Mouse (Mus musculus): ENCODE data around the gene Gm17409. TPM values are rescaled to one million over a fixed set of nuclear protein-coding genes. Genes with fewer than 3 reads are reported as not detected.

Gm17409 gene
- total and polyA plus RNA-seq, 3 experiments: not detected

DNA sequence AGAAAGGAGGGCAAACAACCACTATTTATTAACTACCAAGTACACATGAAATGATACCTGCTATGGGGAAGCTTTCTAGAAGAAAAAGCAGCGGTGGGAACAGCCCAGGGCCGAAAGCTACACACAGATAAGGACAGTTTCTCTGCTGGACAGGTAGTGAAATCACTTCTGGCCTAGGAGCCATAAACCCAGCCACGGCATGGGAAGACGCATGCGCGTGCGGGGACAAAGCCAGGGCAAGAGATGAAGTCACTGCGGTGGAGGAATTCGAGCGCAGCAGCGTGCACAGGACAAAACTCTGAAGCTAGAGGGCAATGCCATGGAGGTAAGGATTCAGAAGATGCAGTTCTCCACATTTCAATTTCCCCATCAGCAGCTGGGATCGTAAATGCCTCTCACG, 34.4 kb upstream of the Gm17409 start:
- Histone ChIP-seq H3K4me1 (ENCODE audit: insufficient read depth, low read depth, low read length) (no peaks in the 10 kb centered on the region), H3K4me3 (ENCODE audit: low read depth, low read length) (no peak overlapping the region), H3K36me3 (replicated peaks) (no peaks in the 10 kb centered on the region), H3K9me3 (replicated peaks) (peaks cover 20% of the 10 kb centered on the region), H3K27me3 (ENCODE audit: insufficient read depth, low read length) (no peaks in the 10 kb centered on the region)
- TF ChIP-seq GATA2 (IDR thresholded peaks at IDR 0.05; ENCODE audit: borderline replicate concordance, low read depth, low read length) (no peak), GATA1 (IDR thresholded peaks at IDR 0.05; ENCODE audit: borderline replicate concordance, low read length) (no peak), TAL1 (conservative IDR thresholded peaks at IDR 0.05; ENCODE audit: low read depth, low read length) (no peak), POLR2AphosphoS5 (IDR thresholded peaks at IDR 0.05; ENCODE audit: insufficient replicate concordance, low read depth, low read length) (no peak), CTCF (IDR thresholded peaks at IDR 0.05; ENCODE audit: low read depth, low read length) (no peak)
- ATAC-seq (ENCODE audit: extremely low read depth, insufficient number of reproducible peaks, low FRiP score, poor library complexity, severe bottlenecking) (no peak), DNase-seq (ENCODE audit: low spot score) (no peak)

DNA sequence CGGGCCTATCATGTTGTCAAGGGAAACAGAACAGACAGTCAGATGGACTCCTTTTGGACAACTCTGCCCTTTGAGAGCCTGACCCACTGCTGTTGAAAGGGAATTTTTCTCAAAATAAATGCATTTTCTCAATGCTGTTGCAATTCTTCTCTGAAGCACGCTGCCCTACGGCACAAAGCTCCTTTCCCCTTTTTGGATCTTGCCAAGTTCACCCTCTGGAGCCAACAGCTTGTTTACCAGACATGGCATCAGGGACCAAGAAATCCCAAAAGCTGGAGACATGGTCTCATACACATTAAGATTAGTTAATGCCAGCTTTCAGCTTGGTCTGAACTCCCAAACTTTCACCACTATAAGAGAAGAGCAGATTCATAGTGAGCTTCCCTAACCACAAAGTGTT, 33.0 kb upstream of the Gm17409 start:
- Histone ChIP-seq H3K36me3 (replicated peaks) (no peaks in the 10 kb centered on the region), H3K4me1 (ENCODE audit: insufficient read depth, low read depth, low read length) (no peaks in the 10 kb centered on the region), H3K27me3 (ENCODE audit: insufficient read depth, low read length) (no peaks in the 10 kb centered on the region), H3K9me3 (replicated peaks) (peaks cover 20% of the 10 kb centered on the region), H3K4me3 (ENCODE audit: low read depth, low read length) (no peak overlapping the region)
- no peak for ATAC-seq (ENCODE audit: extremely low read depth, insufficient number of reproducible peaks, low FRiP score, poor library complexity, severe bottlenecking)
- TF ChIP-seq POLR2AphosphoS5 (IDR thresholded peaks at IDR 0.05; ENCODE audit: insufficient replicate concordance, low read depth, low read length) (no peak), TAL1 (conservative IDR thresholded peaks at IDR 0.05; ENCODE audit: low read depth, low read length) (no peak), CTCF (IDR thresholded peaks at IDR 0.05; ENCODE audit: low read depth, low read length) (no peak), GATA2 (IDR thresholded peaks at IDR 0.05; ENCODE audit: borderline replicate concordance, low read depth, low read length) (no peak), GATA1 (IDR thresholded peaks at IDR 0.05; ENCODE audit: borderline replicate concordance, low read length) (no peak)
- no peak for DNase-seq (ENCODE audit: low spot score)

DNA sequence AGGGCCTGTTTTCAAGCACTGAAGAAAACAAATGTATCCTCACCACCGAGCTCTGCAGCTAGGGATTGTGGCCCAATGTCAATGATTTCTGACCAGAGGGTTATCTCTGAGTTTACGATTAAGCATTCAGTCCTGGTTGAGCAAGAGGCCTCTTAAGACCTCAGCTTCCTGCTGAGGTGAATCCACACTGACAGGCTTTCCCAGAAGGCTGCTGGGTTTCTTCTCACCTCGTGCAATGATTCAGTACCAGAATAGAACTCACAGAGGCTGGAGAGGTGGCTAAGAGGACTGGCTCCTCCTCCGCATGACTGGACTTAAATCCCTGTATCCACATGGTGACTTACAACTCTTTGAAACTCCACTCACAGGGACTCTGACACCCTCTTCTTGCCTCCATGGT, 26.8 kb upstream of the Gm17409 start:
- no peak for DNase-seq (ENCODE audit: low spot score)

DNA sequence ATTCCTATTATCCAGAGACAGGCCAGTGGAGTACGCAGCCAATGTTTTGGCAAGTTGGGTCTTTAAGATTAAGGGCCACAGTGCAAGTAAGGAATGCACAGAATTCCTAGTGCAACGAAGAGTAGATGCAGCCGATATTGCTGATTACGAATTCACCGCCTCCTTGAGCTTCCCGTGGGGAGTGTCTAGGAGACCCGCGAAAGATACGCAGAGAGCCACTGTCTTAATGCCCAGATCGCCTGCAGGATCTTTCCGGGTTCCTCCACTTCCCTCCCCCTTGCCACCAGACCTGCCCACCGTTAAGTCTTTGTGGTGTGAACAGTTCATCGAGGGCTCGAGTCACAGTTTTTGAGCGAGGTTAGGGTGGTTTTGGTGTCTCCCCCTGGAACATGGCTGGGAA, 22.9 kb upstream of the Gm17409 start:
- ATAC-seq (ENCODE audit: extremely low read depth, insufficient number of reproducible peaks, low FRiP score, poor library complexity, severe bottlenecking) (no peak), DNase-seq (ENCODE audit: low spot score) (no peak)
- H3K36me3 ChIP-seq (replicated peaks): no peaks in the 10 kb centered on the region
- H3K27me3 ChIP-seq (ENCODE audit: insufficient read depth, low read length): no peaks in the 10 kb centered on the region
- TF ChIP-seq GATA2 (IDR thresholded peaks at IDR 0.05; ENCODE audit: borderline replicate concordance, low read depth, low read length): no peak
- TF ChIP-seq CTCF (IDR thresholded peaks at IDR 0.05; ENCODE audit: low read depth, low read length): no peak
- no peak for TF ChIP-seq POLR2AphosphoS5 (IDR thresholded peaks at IDR 0.05; ENCODE audit: insufficient replicate concordance, low read depth, low read length)
- no peak for TF ChIP-seq GATA1 (IDR thresholded peaks at IDR 0.05; ENCODE audit: borderline replicate concordance, low read length)
- TF ChIP-seq TAL1 (conservative IDR thresholded peaks at IDR 0.05; ENCODE audit: low read depth, low read length): no peak
- H3K4me3 ChIP-seq (ENCODE audit: low read depth, low read length): no peak overlapping the region
- H3K9me3 ChIP-seq (replicated peaks): peaks cover 30% of the 10 kb centered on the region
- no peaks in the 10 kb centered on the region for H3K4me1 ChIP-seq (ENCODE audit: insufficient read depth, low read depth, low read length)

More for the DNA sequence above, 26.8 kb upstream of the Gm17409 start:
- no peak for TF ChIP-seq GATA1 (IDR thresholded peaks at IDR 0.05; ENCODE audit: borderline replicate concordance, low read length)
- TF ChIP-seq CTCF (IDR thresholded peaks at IDR 0.05; ENCODE audit: low read depth, low read length): no peak
- no peak for TF ChIP-seq GATA2 (IDR thresholded peaks at IDR 0.05; ENCODE audit: borderline replicate concordance, low read depth, low read length)
- no peak for TF ChIP-seq POLR2AphosphoS5 (IDR thresholded peaks at IDR 0.05; ENCODE audit: insufficient replicate concordance, low read depth, low read length)
- TF ChIP-seq TAL1 (conservative IDR thresholded peaks at IDR 0.05; ENCODE audit: low read depth, low read length): no peak
- no peaks in the 10 kb centered on the region for H3K36me3 ChIP-seq (replicated peaks)
- no peak overlapping the region for H3K4me3 ChIP-seq (ENCODE audit: low read depth, low read length)
- peaks cover 28% of the 10 kb centered on the region for H3K9me3 ChIP-seq (replicated peaks)
- no peaks in the 10 kb centered on the region for H3K27me3 ChIP-seq (ENCODE audit: insufficient read depth, low read length)
- no peak for ATAC-seq (ENCODE audit: extremely low read depth, insufficient number of reproducible peaks, low FRiP score, poor library complexity, severe bottlenecking)
- no peaks in the 10 kb centered on the region for H3K4me1 ChIP-seq (ENCODE audit: insufficient read depth, low read depth, low read length)

DNA sequence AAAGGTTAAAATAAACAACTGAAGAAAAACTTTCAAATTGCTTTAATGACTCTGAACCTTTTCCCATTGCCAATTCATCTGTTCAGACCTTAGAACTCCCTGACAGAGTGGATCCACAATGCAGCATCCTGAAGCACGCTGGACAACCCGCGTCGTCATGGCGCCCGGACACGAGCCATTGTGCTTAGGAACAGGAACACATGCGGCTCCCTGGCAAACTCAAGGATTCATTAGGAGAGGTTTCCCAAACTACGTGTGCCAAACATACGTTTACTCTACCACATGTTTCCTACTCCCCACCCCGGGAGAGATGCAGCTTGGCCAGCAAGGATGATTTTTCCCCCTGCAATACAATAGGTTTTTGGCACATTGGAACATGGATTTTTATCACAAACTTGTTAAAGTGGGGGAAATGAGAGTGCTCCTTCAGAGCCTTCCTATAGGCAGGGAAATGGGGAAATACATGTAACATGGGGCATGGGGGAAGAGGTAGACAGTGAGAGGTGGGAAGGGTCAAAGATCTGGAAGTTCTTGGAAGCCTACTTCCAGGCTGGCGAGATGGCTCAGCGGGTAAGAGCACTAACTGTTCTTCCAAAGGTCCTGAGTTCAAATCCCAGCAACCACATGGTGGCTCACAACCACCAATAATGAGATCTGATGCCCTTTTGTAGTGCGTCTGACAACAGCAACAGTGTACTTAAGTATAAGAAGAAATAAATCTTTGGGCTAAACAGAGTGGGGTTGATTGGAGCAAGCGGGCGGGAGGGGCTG, 15.6 kb upstream of the Gm17409 start:
- no peak overlapping the region for H3K4me3 ChIP-seq (ENCODE audit: low read depth, low read length)
- H3K27me3 ChIP-seq (ENCODE audit: insufficient read depth, low read length): no peaks in the 10 kb centered on the region
- no peak for DNase-seq (ENCODE audit: low spot score)
- H3K4me1 ChIP-seq (ENCODE audit: insufficient read depth, low read depth, low read length): no peaks in the 10 kb centered on the region
- no peak for TF ChIP-seq GATA1 (IDR thresholded peaks at IDR 0.05; ENCODE audit: borderline replicate concordance, low read length)
- TF ChIP-seq POLR2AphosphoS5 (IDR thresholded peaks at IDR 0.05; ENCODE audit: insufficient replicate concordance, low read depth, low read length): no peak
- TF ChIP-seq CTCF (IDR thresholded peaks at IDR 0.05; ENCODE audit: low read depth, low read length): no peak
- no peak for TF ChIP-seq GATA2 (IDR thresholded peaks at IDR 0.05; ENCODE audit: borderline replicate concordance, low read depth, low read length)
- H3K36me3 ChIP-seq (replicated peaks): no peaks in the 10 kb centered on the region
- ATAC-seq (ENCODE audit: extremely low read depth, insufficient number of reproducible peaks, low FRiP score, poor library complexity, severe bottlenecking): no peak
- H3K9me3 ChIP-seq (replicated peaks): peaks cover 38% of the 10 kb centered on the region

DNA sequence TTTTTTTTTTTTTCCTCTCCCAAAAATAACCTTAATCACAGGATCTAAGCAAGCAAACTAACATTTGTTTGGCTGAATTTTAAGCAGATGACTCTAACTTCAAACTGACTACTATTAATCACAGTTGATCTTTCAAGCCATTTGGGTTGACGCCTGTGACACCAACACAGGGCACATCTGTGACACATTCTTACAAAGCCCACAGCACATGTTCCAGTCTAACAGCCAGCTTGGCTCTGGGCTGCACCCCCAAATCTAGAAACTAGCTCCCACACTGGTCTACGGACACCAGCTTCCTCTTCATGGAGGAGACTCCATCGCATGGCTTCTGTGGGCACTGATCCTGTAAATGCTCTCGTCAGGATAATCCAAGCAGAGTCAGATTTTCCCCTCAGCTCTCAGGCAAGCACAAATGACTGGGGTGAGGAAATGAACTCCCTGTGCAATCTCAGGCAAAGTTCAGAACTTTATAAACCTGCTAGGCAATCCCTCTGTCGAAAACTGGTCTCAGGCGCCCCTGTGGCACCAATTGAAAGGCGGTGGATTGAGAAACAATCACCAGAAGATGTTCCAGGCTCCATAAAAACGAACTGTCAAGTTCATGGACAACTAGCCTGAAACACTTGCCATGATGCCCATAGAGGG, 13.0 kb upstream of the Gm17409 start:
- TF ChIP-seq GATA2 (IDR thresholded peaks at IDR 0.05; ENCODE audit: borderline replicate concordance, low read depth, low read length) (no peak), GATA1 (IDR thresholded peaks at IDR 0.05; ENCODE audit: borderline replicate concordance, low read length) (no peak), TAL1 (conservative IDR thresholded peaks at IDR 0.05; ENCODE audit: low read depth, low read length) (no peak)
- Histone ChIP-seq H3K27me3 (ENCODE audit: insufficient read depth, low read length) (no peaks in the 10 kb centered on the region), H3K4me1 (ENCODE audit: insufficient read depth, low read depth, low read length) (no peaks in the 10 kb centered on the region), H3K9me3 (replicated peaks) (peaks cover 45% of the 10 kb centered on the region), H3K4me3 (ENCODE audit: low read depth, low read length) (no peak overlapping the region), H3K36me3 (replicated peaks) (no peaks in the 10 kb centered on the region)
- no peak for ATAC-seq (ENCODE audit: extremely low read depth, insufficient number of reproducible peaks, low FRiP score, poor library complexity, severe bottlenecking)
- no peak for DNase-seq (ENCODE audit: low spot score)
